Mouse (Mus musculus) stomach, embryonic 15.5 days (tissue): Measurements from ENCODE around the gene Usp30. TPM values are rescaled to one million over a fixed set of nuclear protein-coding genes. Genes with fewer than 3 reads are reported as not detected.
A peak's percentile ranks its signal among the peaks of the same experiment; 100 is the strongest.

Experiments used
- ATAC-seq: fragments of 200-750 bp; cut with Nextera tagmentation; 2 replicates; pipeline ENCODE4 v1.8.0; 2017; ENCODE audit warnings: low read depth, moderate number of reproducible peaks, moderate TSS enrichment; ENCODE audit not compliant: insufficient read depth, low FRiP score
- H3K27ac ChIP-seq: fragments of 300-500 bp; sonication (generic); 2 replicates; pipeline ENCODE4 v1.5.1; 2015; ENCODE audit warnings: mild to moderate bottlenecking, inconsistent platforms
- H3K27me3 ChIP-seq: fragments of 300-500 bp; sonication (generic); replicated peaks from 2 replicates; pipeline ENCODE4 v1.6.1; 2015; ENCODE audit warnings: inconsistent platforms
- H3K36me3 ChIP-seq: fragments of 300-500 bp; sonication (generic); 2 replicates; pipeline ENCODE4 v1.6.1; 2015; ENCODE audit warnings: inconsistent platforms
- H3K4me1 ChIP-seq: fragments of 300-500 bp; sonication (generic); 2 replicates; pipeline ENCODE4 v1.6.1; 2015; ENCODE audit warnings: inconsistent platforms
- H3K4me2 ChIP-seq: fragments of 300-500 bp; sonication (generic); 2 replicates; pipeline ENCODE4 v1.6.1; 2015; ENCODE audit warnings: mild to moderate bottlenecking, inconsistent platforms
- H3K4me3 ChIP-seq: fragments of 300-500 bp; sonication (generic); replicated peaks from 2 replicates; pipeline ENCODE4 v1.5.1; 2015; ENCODE audit warnings: inconsistent platforms
- H3K9ac ChIP-seq: fragments of 300-500 bp; sonication (generic); 2 replicates; pipeline ENCODE4 v1.6.1; 2015; ENCODE audit warnings: inconsistent platforms
- H3K9me3 ChIP-seq: fragments of 300-500 bp; sonication (generic); 2 replicates; pipeline ENCODE4 v1.6.1; 2016; ENCODE audit warnings: inconsistent platforms
- WGBS: fragments of 180-500 bp; shearing (Covaris S2); methylation state at CpG from one replicate; pipeline ENCODE4 v1.1.7; 2015; 5-methylcytosine and 5-hydroxymethylcytosine counted together
- polyA plus RNA-seq: library from polyadenylated mRNA; unstranded; fragments of >200 nt; fragmentation: Nextera tagmentation; extraction: Ambion mirVana; gene quantifications from 2 replicates; pipeline ENCODE4 v1.2.1, GENCODE M21; 2015

Usp30 gene
- polyA plus RNA-seq, result 8.3 and 11.4 TPM in 2 replicates

DNA sequence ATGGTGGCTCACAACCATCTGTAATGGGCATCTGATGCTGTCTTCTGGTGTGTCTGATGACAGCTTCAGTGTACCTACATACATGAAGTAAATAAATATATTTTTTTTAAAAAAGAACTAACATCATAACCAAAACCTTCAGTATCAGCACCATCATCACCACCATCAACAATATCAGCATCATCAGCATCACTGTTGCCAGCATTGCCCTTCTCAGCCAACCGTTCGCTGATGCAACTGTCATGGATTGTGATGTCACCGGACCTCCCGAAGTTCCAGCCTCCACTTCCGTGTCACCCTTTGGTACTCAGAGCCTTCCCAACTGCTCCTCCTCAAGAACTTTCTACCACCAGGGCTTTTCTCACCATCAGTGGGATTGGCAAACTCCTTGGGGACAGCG lies at the start of gene Usp30:
TSS of gene Usp30 (plus strand) at position 301 of the 400 bp plus-strand sequence.
- Histone ChIP-seq H3K27ac (no peak within 1 kb of the TSS), H3K4me2 (no peak within 1 kb of the TSS), H3K4me1 (no peaks in the 10 kb centered on the region), H3K4me3 (no peak within 1 kb of the TSS), H3K9ac (no peak within 1 kb of the TSS), H3K9me3 (no peaks in the 10 kb centered on the region), H3K27me3 (no peaks in the 10 kb centered on the region), H3K36me3 (no peaks in the 10 kb centered on the region)
- no peak for ATAC-seq
- 91% methylated on average over 6 of the region's 6 CpGs for WGBS

- ATAC-seq, result no peak
- 49% methylated on average over 6 of the region's 6 CpGs for WGBS
These were observed 40.9 kb upstream of the Usp30 start for GRCm38 (mm10) chr5:114024390-114024789.

GRCm38 (mm10) chr5:114024885-114025284 lies 40.4 kb upstream of the Usp30 start:
- no peak overlapping the region for H3K9ac ChIP-seq
- no peak for ATAC-seq

More at GRCm38 (mm10) chr5:114024390-114024789, 40.9 kb upstream of the Usp30 start:
- Histone ChIP-seq H3K4me2 (no peak overlapping the region), H3K27me3 (no peaks in the 10 kb centered on the region), H3K4me1 (peaks cover 3% of the 10 kb centered on the region; the same call in 1 of the 2 replicates), H3K9ac (no peak overlapping the region), H3K4me3 (no peak overlapping the region), H3K9me3 (no peaks in the 10 kb centered on the region), H3K27ac (no peak overlapping the region), H3K36me3 (no peaks in the 10 kb centered on the region)

GRCm38 (mm10) chr5:114027217-114027944 lies 37.9 kb upstream of the Usp30 start:
- no peaks in the 10 kb centered on the region for H3K9me3 ChIP-seq
- H3K27ac ChIP-seq, result no peak overlapping the region
- no peak overlapping the region for H3K4me3 ChIP-seq
- no peaks in the 10 kb centered on the region for H3K36me3 ChIP-seq
- peaks cover 5% of the 10 kb centered on the region; the same call in 1 of the 2 replicates for H3K4me1 ChIP-seq
- H3K9ac ChIP-seq, result no peak overlapping the region
- ATAC-seq, result no peak
- 86% methylated on average over 12 of the region's 12 CpGs for WGBS
- no peaks in the 10 kb centered on the region for H3K27me3 ChIP-seq
- no peak overlapping the region for H3K4me2 ChIP-seq

More at GRCm38 (mm10) chr5:114024885-114025284, 40.4 kb upstream of the Usp30 start:
- peaks cover 3% of the 10 kb centered on the region; the same call in 1 of the 2 replicates for H3K4me1 ChIP-seq
- H3K4me2 ChIP-seq, result peak overlapping the region; percentile 23; the same call in 1 of the 2 replicates
- H3K36me3 ChIP-seq, result no peaks in the 10 kb centered on the region
- WGBS, result 8% methylated on average over 10 of the region's 10 CpGs
- no peak overlapping the region for H3K4me3 ChIP-seq
- no peak overlapping the region for H3K27ac ChIP-seq
- H3K9me3 ChIP-seq, result no peaks in the 10 kb centered on the region
- no peaks in the 10 kb centered on the region for H3K27me3 ChIP-seq

- no peak overlapping the region for H3K4me2 ChIP-seq
- H3K4me3 ChIP-seq, result no peak overlapping the region
- no peaks in the 10 kb centered on the region for H3K27me3 ChIP-seq
- H3K4me1 ChIP-seq, result peaks cover 5% of the 10 kb centered on the region; the same call in 1 of the 2 replicates
- no peak for ATAC-seq
- H3K27ac ChIP-seq, result no peak overlapping the region
- WGBS, result 83% methylated on average over 12 of the region's 12 CpGs
- H3K9ac ChIP-seq, result no peak overlapping the region
- no peaks in the 10 kb centered on the region for H3K9me3 ChIP-seq
- H3K36me3 ChIP-seq, result no peaks in the 10 kb centered on the region
These were observed 37.1 kb upstream of the Usp30 start for GRCm38 (mm10) chr5:114028111-114028510.

- Histone ChIP-seq H3K36me3 (no peaks in the 10 kb centered on the region), H3K9me3 (no peaks in the 10 kb centered on the region), H3K27me3 (no peaks in the 10 kb centered on the region), H3K27ac (no peak overlapping the region), H3K4me2 (no peak overlapping the region), H3K9ac (no peak overlapping the region), H3K4me3 (no peak overlapping the region), H3K4me1 (0 out of 2 replicates have a peak, but pooled peaks cover 3% of the 10 kb centered on the region)
- 89% methylated on average over 12 of the region's 12 CpGs for WGBS
- ATAC-seq, result no peak
These were observed 34.6 kb upstream of the Usp30 start for GRCm38 (mm10) chr5:114030652-114031051.

DNA sequence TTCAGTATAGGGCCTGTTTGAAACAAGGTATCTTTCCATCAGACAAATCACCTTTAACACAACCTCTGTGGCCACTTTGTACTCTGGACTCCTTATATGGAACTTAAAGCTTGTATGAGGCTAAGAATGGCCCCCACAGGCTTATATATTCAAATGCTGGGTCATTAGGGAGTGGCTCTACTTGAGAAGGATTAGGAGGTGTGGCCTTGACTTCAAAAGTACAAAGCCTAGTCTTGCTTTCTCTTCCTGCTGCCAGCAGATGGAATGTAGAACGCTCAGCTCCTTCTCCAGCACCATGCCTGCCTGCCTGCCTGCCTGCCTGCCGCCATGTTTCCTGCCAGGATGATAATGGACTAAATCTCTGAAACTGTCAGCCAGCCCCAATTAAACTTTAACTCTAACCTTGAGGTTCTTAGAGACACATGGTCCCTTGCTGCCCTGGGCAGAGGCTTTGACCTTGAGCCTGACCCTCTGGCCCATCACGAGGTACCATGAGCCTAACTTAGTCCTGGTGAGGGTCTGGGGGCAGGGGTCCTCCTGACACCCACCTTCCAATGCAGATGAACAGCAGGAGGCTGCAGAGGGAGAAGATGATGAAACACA lies 33.0 kb upstream of the Usp30 start:
- no peak overlapping the region for H3K4me2 ChIP-seq
- H3K36me3 ChIP-seq, result no peaks in the 10 kb centered on the region
- no peak for ATAC-seq
- 77% methylated on average over 3 of the region's 3 CpGs for WGBS
- H3K27ac ChIP-seq, result no peak overlapping the region
- H3K27me3 ChIP-seq, result no peaks in the 10 kb centered on the region
- 0 out of 2 replicates have a peak, but pooled peaks cover 3% of the 10 kb centered on the region for H3K4me1 ChIP-seq
- H3K9me3 ChIP-seq, result no peaks in the 10 kb centered on the region
- H3K9ac ChIP-seq, result no peak overlapping the region
- no peak overlapping the region for H3K4me3 ChIP-seq

- H3K36me3 ChIP-seq, result no peaks in the 10 kb centered on the region
- WGBS, result 71% methylated on average over 7 of the region's 7 CpGs
- H3K9me3 ChIP-seq, result no peaks in the 10 kb centered on the region
- H3K27me3 ChIP-seq, result no peaks in the 10 kb centered on the region
- no peak overlapping the region for H3K9ac ChIP-seq
- no peak overlapping the region for H3K4me3 ChIP-seq
- H3K4me1 ChIP-seq, result 0 out of 2 replicates have a peak, but pooled peaks cover 3% of the 10 kb centered on the region
- H3K4me2 ChIP-seq, result no peak overlapping the region
- ATAC-seq, result no peak
- H3K27ac ChIP-seq, result no peak overlapping the region
These were observed 30.9 kb upstream of the Usp30 start for GRCm38 (mm10) chr5:114034393-114034792.

DNA sequence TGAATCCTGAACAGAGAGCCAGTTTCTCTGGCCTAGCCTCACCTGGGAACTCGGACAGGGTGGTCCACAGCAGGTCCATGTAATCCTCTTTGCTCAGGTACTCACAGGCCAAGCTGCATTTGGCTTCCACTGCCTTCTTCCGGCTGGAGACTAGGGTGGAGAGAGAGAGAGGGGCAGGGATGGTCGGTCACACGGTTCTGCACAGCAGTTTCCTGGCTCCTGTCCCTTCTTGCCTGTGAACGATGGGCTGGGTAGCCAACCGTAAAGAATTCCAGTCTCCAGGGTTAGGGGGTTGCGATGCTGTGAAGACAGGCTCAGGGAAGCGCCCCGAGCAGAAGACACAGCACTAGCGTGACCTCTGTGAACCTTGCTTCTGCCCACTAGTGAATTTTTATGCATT lies 30.1 kb upstream of the Usp30 start:
- H3K4me1 ChIP-seq, result 0 out of 2 replicates have a peak, but pooled peaks cover 3% of the 10 kb centered on the region
- no peaks in the 10 kb centered on the region for H3K36me3 ChIP-seq
- no peak overlapping the region for H3K27ac ChIP-seq
- H3K27me3 ChIP-seq, result no peaks in the 10 kb centered on the region
- no peak for ATAC-seq
- no peak overlapping the region for H3K4me3 ChIP-seq
- no peak overlapping the region for H3K9ac ChIP-seq
- H3K4me2 ChIP-seq, result no peak overlapping the region
- H3K9me3 ChIP-seq, result no peaks in the 10 kb centered on the region
- 82% methylated on average over 10 of the region's 10 CpGs for WGBS

DNA sequence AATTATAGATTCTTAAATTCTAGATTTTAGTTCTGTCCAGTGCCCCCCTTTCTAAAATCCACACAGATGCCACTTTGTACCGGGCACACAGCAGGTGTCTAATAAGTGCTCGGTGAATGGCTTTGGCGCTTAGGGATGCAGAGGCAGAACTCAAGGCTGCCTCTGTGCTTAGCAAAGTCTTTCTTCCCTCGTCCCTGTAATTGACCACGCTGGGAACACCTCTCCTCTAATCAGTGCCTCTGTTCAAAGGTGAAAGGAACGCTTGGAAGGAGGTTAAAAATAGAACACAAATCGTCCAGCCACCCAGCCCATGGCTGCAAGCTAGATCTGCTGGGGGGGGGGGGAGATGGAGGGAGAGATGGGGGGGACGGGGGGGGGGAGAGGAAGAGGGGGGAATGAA lies 24.8 kb upstream of the Usp30 start:
- Histone ChIP-seq H3K36me3 (no peaks in the 10 kb centered on the region), H3K4me1 (no peaks in the 10 kb centered on the region), H3K9ac (no peak overlapping the region), H3K27ac (no peak overlapping the region), H3K27me3 (no peaks in the 10 kb centered on the region), H3K4me2 (no peak overlapping the region), H3K4me3 (no peak overlapping the region), H3K9me3 (no peaks in the 10 kb centered on the region)
- ATAC-seq, result 0 out of 2 replicates have a peak, but pooled peaks have one; percentile 32
- 33% methylated on average over 7 of the region's 8 CpGs for WGBS

DNA sequence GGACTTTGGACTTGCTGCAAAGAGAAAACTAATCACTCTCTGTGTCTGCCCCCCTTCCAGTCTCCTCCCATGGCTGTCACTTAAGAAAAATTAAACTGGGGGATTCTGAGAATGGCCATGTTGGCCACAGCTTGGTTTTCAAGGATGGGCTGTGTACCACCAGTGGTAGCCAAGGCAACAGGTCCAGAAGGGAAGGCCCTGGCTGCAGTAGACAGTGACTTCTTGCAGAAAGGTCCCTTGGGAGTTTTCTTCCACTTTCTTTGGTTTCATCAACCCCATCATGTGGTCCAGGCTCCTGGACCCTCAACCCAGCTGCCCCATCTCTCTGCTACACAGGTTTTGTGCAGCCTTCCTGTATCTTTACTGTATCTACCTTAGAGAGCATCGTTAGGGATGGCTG lies 24.4 kb upstream of the Usp30 start:
- no peaks in the 10 kb centered on the region for H3K27me3 ChIP-seq
- ATAC-seq, result no peak
- H3K36me3 ChIP-seq, result no peaks in the 10 kb centered on the region
- peak overlapping the region; percentile 46 for H3K4me2 ChIP-seq
- H3K4me1 ChIP-seq, result no peaks in the 10 kb centered on the region
- H3K4me3 ChIP-seq, result no peak overlapping the region
- 70% methylated on average over 1 of the region's 1 CpGs for WGBS
- peak overlapping the region; percentile 32; the same call in 1 of the 2 replicates for H3K27ac ChIP-seq
- H3K9me3 ChIP-seq, result no peaks in the 10 kb centered on the region
- no peak overlapping the region for H3K9ac ChIP-seq

DNA sequence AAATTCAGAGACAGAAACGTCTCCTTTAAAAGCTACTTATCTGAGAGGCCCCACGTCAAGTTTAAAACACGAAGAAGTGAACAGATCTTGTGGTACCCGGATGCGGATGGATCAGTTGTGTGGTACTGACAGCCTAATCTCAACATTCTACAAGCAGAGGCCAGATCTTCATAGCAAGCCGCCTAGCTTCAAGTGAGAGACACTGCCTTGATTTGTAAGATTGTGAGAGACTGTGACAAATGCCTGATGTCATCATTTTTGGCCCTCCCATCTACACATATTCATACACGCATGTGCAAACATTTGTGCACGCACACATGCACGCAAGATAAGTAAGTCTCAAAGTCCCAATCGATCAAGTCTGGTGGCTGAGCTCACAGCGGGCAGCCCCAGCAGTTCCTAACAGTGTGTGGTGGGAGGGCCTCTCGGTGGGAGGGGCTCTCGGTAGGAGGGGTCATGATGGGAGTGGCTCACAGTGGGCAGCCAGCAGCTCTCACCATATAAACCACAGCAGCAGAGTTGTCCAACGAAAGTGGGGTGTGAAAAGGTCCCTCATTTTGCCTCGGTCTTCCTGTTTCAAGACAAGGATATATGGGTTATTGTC lies 23.8 kb upstream of the Usp30 start:
- H3K4me2 ChIP-seq, result peak overlapping the region; percentile 46
- no peaks in the 10 kb centered on the region for H3K36me3 ChIP-seq
- H3K27me3 ChIP-seq, result no peaks in the 10 kb centered on the region
- H3K4me3 ChIP-seq, result no peak overlapping the region
- peak; percentile 91 for ATAC-seq
- peak overlapping the region; percentile 32; the same call in 1 of the 2 replicates for H3K27ac ChIP-seq
- WGBS, result 12% methylated on average over 15 of the region's 15 CpGs
- no peaks in the 10 kb centered on the region for H3K9me3 ChIP-seq
- no peak overlapping the region for H3K9ac ChIP-seq
- no peaks in the 10 kb centered on the region for H3K4me1 ChIP-seq
